Mouse (Mus musculus): Measurements from ENCODE around the gene Tmc3. TPM values are rescaled to one million over a fixed set of nuclear protein-coding genes. Genes with fewer than 3 reads are reported as not detected.
A peak's percentile ranks its signal among the peaks of the same experiment; 100 is the strongest.

Tmc3 gene
- total RNA-seq, 1 experiment from 2014 or later = 0.35 TPM

GRCm38 (mm10) chr7:83594056-83594455 lies 9.3 kb downstream of the Tmc3 start:
- ATAC-seq (ENCODE audit: extremely low read depth, insufficient number of reproducible peaks, low FRiP score, poor library complexity, severe bottlenecking) = no peak

DNA sequence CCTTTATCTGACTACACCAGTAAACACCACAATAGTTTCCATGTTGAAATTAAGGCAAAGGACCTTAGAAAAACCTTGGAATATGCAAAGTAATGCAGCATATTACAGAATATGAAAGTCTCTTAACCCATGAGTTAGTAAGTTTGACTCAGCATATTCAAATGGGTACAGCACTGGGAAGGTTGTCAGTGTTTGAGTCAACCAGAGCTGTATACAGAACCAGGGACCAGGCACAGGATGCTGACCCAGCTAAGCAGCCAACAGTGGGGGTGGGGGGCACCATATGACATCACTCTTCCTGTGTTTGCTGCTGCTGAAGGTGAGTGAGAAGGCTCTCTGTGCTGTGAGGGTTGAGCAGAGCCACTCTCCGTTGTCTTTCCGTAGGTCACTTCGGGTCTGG lies 12.3 kb downstream of the Tmc3 start:
- no peak for ATAC-seq (ENCODE audit: extremely low read depth, insufficient number of reproducible peaks, low FRiP score, poor library complexity, severe bottlenecking)

DNA sequence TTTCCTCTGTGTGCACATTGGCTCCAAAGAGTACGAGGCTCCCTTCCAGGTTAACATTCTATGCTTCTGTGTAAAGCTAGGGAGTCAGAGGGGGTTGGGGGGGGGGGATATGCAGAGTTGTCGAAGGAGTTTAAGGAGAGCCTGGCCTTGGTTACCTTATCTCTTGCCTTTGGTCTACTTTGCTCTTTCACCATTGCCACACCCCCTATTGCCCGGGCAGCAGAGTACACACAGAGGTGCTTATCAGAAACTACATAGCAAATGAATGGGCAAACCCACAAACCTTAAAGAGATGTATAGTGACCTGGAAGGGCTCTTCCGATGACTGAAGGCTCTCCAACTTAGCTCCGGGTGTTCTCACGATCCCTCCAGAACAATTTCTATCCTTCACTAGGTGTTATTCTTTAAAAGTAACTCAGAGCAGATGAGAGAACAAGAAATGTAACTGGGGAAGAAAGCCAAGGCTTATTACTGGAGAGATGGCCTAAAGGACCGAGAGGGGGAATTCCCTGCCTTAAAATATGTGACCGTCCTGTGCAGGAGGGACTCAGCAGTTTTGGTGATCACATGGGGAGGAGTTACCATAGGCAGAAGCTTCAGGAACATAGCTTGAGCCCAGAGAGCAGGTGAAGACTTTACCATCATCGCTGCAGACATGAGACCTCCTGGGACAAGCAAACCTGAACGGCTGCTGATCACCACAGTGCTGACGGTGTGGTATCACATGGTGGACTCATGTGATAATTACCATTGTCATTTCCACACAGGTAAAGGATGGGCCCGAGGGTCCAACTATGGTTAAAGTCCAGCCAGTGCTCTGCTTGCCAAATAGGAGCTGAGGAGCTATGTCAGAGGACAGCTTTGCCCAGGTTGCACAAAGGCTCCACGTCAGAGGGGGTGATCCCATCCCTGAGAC lies 14.5 kb downstream of the Tmc3 start:
- ATAC-seq (ENCODE audit: extremely low read depth, insufficient number of reproducible peaks, low FRiP score, poor library complexity, severe bottlenecking) = no peak

GRCm38 (mm10) chr7:83599913-83600286 lies 15.2 kb downstream of the Tmc3 start:
- peak; percentile 70; the same call in 1 of the 2 replicates for ATAC-seq (ENCODE audit: extremely low read depth, insufficient number of reproducible peaks, low FRiP score, poor library complexity, severe bottlenecking)

GRCm38 (mm10) chr7:83604180-83604944 lies 19.6 kb downstream of the Tmc3 start:
- ATAC-seq (ENCODE audit: extremely low read depth, insufficient number of reproducible peaks, low FRiP score, poor library complexity, severe bottlenecking) = no peak

- no peak for ATAC-seq (ENCODE audit: extremely low read depth, insufficient number of reproducible peaks, low FRiP score, poor library complexity, severe bottlenecking)
Observed at GRCm38 (mm10) chr7:83606796-83607195, 22.1 kb downstream of the Tmc3 start.

DNA sequence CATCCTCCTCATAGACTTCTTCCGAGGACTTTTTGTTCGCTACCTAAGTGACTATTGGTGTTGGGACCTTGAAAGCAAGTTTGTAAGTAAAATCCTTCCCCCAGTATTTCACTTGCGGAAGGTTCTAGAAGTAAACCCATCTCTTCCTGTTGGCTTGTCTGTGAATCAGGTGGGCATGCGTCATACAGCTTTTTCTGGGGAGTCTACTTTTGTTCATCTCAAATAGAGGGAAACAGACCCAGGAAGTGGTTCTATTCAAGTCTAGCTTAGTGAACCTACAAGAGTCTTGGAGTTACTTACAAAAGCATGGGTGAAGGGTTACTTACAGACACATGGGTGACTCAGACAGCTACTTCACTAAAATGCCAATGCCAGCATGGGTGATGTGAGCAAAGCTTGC lies 25.2 kb downstream of the Tmc3 start:
- ATAC-seq (ENCODE audit: extremely low read depth, insufficient number of reproducible peaks, low FRiP score, poor library complexity, severe bottlenecking) = peak; percentile 30; the same call in 1 of the 2 replicates

GRCm38 (mm10) chr7:83611886-83612285 lies 27.2 kb downstream of the Tmc3 start:
- ATAC-seq (ENCODE audit: extremely low read depth, insufficient number of reproducible peaks, low FRiP score, poor library complexity, severe bottlenecking) = no peak

GRCm38 (mm10) chr7:83615272-83615671 lies 30.5 kb downstream of the Tmc3 start:
- no peak for ATAC-seq (ENCODE audit: extremely low read depth, insufficient number of reproducible peaks, low FRiP score, poor library complexity, severe bottlenecking)

DNA sequence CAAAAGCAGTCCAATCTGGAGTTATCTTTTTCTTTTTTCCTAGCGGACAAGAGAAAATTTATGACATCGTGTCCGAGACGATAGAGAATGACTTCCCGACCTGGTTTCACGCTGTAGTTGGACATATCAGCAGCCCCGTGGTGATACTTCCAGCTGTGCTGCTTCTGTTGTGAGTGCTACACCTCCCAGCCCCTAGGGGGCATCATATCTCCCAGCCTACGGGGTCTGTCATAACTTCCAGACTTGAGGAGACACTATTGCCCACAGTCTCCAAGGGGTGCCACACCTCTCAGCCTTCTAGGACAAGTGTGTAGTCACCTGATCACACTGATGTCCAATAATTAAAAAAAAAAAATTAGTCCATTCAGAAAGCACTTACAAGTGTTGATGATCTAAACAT lies 31.1 kb downstream of the Tmc3 start:
- peak; percentile 48; the same call in 1 of the 2 replicates for ATAC-seq (ENCODE audit: extremely low read depth, insufficient number of reproducible peaks, low FRiP score, poor library complexity, severe bottlenecking)

DNA sequence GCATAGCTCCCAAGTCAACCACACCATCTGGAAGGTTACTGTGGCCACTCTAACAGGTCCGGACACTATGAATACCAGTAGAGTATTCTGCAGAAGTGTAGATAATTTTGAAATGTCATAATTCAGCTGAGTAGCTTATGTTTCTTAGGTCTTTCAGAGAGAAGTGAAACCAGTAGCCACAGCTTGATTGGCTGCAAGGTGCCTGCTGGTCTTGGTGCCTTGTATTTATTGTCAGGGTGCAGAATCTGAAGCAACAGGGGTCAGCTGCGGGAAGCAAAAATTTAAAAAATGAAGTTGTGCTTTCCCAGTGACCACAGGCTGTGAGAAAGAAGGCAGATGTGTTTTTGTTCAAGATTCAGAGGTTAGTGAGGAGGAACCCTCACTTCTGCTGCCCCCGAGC lies 31.5 kb downstream of the Tmc3 start:
- peak; percentile 53; the same call in 1 of the 2 replicates for ATAC-seq (ENCODE audit: extremely low read depth, insufficient number of reproducible peaks, low FRiP score, poor library complexity, severe bottlenecking)

DNA sequence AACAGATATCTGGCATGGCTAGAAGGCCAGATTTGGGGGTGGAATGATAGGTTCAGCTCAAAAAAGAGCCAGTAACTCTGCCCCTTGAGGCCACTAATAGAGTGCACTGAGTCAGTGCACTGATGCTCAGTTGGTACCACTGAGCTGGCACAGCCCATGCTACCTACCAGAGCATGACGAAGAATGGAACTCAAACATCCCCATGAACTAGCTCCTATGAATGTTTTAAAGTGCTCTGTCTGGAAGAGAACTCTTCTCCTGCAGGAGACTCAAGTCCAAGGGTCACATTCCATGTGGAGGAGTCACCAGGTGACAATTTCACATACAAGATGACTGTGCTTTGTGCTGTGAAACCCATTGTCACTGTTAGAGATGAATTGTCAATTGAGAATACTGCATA lies 34.0 kb downstream of the Tmc3 start:
- no peak for ATAC-seq (ENCODE audit: extremely low read depth, insufficient number of reproducible peaks, low FRiP score, poor library complexity, severe bottlenecking)

- no peak for ATAC-seq (ENCODE audit: extremely low read depth, insufficient number of reproducible peaks, low FRiP score, poor library complexity, severe bottlenecking)
Observed at GRCm38 (mm10) chr7:83622582-83622981, 37.9 kb downstream of the Tmc3 start.

- no peak for ATAC-seq (ENCODE audit: extremely low read depth, insufficient number of reproducible peaks, low FRiP score, poor library complexity, severe bottlenecking)
Observed at GRCm38 (mm10) chr7:83624065-83624464, 39.3 kb downstream of the Tmc3 start.

DNA sequence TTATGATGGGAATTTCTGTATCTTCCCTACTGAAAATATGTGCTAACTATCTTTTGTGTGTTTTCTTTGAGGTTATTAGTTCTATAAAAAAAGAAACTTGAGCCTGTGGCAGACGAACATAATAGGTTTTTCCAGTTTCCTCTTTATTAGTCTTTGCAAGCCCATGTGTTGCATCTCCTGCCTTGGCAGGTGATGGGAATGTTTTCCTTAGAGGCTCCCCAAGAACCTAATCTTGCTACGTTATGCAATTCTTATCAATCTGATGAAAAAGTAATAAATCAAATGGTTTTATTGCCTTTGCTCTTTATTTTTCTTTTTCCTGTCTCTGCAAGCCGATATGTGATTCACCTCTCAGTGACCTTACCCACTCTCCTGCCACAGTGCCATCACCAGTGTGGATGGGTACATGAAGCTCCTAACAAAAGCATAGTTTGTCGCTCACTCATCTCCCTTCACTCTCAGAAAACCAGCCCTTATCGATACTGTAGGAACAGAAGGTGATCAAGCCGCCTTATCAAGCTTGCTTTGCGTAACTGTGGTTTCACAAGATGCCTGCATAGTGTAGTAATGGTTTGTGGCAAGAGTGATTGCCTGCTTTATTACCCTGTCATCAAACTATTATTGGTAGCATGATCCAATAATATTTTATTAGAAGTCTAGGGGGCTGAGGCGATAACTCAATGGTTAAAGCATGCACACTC lies 42.0 kb downstream of the Tmc3 start:
- ATAC-seq (ENCODE audit: extremely low read depth, insufficient number of reproducible peaks, low FRiP score, poor library complexity, severe bottlenecking) = no peak

DNA sequence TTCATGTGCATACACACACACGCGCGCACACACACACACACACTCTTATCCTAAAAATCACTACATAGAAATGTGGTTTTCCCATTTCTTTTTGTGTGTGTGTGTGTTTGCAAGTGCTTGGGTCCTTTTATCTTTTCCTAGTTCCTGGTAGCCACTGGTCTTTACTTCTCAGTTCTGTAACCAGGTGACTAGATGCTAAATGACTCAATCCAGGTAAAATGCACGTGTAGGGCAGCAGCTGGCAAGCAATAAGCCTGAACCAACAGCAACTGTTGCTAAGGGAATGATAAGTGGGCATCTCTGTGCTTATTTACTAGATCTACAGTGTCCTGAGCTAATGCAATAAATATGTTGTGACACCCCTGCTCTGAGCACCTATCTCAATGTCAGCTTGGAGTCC lies 42.6 kb downstream of the Tmc3 start:
- no peak for ATAC-seq (ENCODE audit: extremely low read depth, insufficient number of reproducible peaks, low FRiP score, poor library complexity, severe bottlenecking)

- no peak; the same call in 1 of the 2 replicates for ATAC-seq (ENCODE audit: extremely low read depth, insufficient number of reproducible peaks, low FRiP score, poor library complexity, severe bottlenecking)
Observed at GRCm38 (mm10) chr7:83631073-83631827, 46.5 kb downstream of the Tmc3 start.

DNA sequence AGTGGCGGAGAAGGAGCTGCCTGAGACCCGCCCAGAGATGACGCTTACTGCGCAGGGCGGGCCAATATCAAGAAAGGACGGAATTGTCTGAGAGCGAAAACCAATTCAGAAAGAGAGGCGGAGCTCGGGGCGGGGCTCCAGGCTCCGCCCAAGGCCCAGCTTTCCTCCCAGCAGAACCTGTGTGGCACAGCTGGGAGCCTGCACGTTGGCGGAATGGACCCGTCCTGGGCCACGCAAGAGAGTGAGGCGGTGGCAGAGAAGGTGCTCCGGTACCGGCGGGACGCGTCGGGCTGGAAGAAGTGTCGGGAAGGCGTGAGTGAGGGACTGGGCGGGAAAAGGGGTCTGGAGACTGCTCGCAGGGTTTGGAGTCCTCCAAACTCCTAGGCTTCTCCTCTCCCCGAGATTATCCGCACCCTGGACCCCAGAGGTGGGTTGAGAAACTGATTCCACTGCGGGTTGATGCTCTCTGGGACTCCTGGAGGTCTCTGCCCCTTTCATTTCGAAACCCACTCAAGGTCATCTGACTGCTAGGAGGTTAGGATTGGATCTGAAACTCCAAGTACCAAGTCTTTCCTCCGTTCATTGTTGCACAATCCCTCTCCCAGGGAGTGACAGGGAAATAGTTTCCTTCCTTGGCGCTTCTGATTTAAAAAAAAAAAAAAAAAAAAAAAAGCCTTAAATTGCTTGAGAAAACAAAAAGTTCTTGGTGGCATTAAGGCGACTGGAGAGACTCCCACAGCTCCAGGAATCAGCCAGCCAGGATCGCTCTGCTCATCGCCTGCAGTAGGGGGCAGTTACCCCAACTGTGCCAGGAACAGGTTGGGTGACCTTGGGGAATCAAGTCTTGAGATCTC lies 47.3 kb downstream of the Tmc3 start, which contains the start of gene Stard5:
Gene Stard5, plus strand, starts transcription at position 132 of the 854 bp plus-strand sequence.
- ATAC-seq (ENCODE audit: extremely low read depth, insufficient number of reproducible peaks, low FRiP score, poor library complexity, severe bottlenecking) = peak; percentile 99
